Mouse (Mus musculus): Measurements from ENCODE around the gene Lcorl. TPM values are rescaled to one million over a fixed set of nuclear protein-coding genes. Genes with fewer than 3 reads are reported as not detected.

Lcorl gene
- 14.5 and 15.4 TPM in 2 replicates for polyA plus RNA-seq (2014; fragmentation: Nextera tagmentation; extraction: Ambion mirVana)

DNA sequence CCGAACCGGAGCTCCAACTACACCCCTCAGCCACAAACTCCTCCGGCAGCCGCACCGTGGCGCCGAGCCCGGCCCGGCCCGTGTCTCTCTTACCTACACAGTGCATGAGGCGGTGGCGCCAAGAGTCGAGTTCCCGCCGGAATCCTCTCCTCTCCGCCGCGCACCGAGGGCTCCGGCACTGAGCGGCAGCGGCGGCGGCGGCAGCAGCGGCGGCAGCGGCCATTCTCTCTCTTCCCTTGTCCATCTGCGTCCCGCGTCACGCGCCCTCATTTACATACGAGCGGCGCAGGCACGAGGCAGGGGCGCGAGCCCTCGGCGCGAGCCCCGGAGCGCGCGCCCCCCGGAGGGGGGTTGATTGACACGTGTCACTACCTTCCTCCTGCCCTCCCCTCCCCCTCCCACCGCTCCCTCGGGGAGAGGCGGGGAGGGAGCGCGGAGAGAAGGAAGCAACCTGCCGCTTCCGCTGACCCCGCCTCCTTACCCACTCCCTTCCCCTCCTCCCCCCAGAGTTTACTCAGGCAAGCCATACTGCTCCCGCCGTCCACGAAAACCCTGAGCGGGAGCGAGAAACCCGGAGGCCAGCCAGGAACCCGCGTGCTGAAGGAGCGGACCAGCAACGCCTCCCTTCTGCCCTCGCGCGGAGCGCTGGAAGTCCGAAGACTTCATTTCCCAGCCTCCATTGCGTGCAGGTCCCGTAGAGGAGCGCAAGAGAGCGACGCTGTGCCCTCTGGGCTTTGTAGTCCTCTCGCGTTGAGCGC lies at the start of gene Lcorl:
Gene Lcorl, minus strand, starts transcription at position 362 of the 758 bp plus-strand sequence.
- WGBS: under 1% methylated on average over 58 of the region's 79 CpGs
- H3K4me3 ChIP-seq (ENCODE audit: low read depth, low read length): peak within 1 kb of the TSS; percentile 97

DNA sequence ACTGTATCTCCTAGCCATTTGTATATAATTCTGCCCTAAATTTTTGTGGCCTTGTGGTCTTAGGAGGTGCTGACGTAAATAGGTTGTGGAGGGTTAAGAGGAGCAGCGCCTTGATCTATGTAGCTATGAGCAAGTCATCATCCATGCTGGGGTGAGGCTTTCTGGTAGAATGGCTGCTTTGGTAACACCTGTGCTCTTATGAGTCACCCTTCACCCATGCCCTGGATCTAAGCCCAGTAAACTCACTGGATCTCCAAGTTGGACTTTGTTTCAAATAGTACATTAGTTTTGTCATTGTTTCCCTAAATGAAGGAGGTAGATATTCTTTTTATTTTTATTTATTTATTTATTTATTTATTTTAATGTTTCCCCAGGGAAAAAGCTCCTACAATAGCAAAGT lies 47.3 kb upstream of the Lcorl start:
- no peak for ATAC-seq (replicated peaks; ENCODE audit: low FRiP score)
- Histone ChIP-seq H3K4me3 (ENCODE audit: low read depth, low read length) (no peak overlapping the region), H3K9me3 (ENCODE audit: control insufficient read depth, low read length) (no peaks in the 10 kb centered on the region), H3K36me3 (ENCODE audit: control insufficient read depth, insufficient read depth, low read length) (no peaks in the 10 kb centered on the region), H3K27ac (ENCODE audit: low read depth, low read length) (no peak overlapping the region), H3K4me2 (no peak overlapping the region), H3K4me1 (replicated peaks; ENCODE audit: control insufficient read depth, insufficient read depth, low read length) (no peaks in the 10 kb centered on the region), H3K27me3 (replicated peaks; ENCODE audit: control insufficient read depth, insufficient read depth, low read length) (no peaks in the 10 kb centered on the region), H3K9ac (ENCODE audit: low read depth, low read length) (no peak overlapping the region)
- WGBS: 81% methylated on average over 2 of the region's 2 CpGs
- DNase-seq (ENCODE audit: low spot score): no peak

More for the DNA sequence above, at the start of gene Lcorl:
- DNase-seq (ENCODE audit: low spot score) (peak; percentile 89), ATAC-seq (replicated peaks; ENCODE audit: low FRiP score) (peak; percentile 96)
- Histone ChIP-seq H3K4me2 (peak within 1 kb of the TSS; percentile 92), H3K27me3 (replicated peaks; ENCODE audit: control insufficient read depth, insufficient read depth, low read length) (no peaks in the 10 kb centered on the region), H3K27ac (ENCODE audit: low read depth, low read length) (peak within 1 kb of the TSS; percentile 97), H3K9me3 (ENCODE audit: control insufficient read depth, low read length) (no peaks in the 10 kb centered on the region), H3K9ac (ENCODE audit: low read depth, low read length) (peak within 1 kb of the TSS; percentile 93), H3K4me1 (replicated peaks; ENCODE audit: control insufficient read depth, insufficient read depth, low read length) (peaks cover 3% of the 10 kb centered on the region; the same call in 1 of the 2 replicates), H3K36me3 (ENCODE audit: control insufficient read depth, insufficient read depth, low read length) (no peaks in the 10 kb centered on the region)

DNA sequence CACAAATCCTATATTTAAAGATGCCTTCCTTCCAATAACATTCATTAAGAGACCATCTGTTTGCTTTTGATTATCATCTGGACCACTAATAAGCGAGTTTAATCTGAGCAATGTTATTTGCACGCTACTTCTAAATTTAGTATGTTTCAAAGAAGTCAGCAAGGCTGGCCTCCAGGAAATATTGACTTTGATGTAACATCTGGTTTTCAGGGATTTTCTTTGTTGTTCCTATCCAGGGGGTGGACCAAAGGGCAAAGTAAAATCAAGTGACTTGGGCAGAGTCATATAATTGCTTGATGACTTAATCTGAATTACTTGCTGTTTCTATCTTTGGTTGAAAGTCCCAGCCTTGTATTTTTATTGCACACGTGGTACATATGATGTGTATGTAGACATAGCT lies 45.8 kb upstream of the Lcorl start:
- no peaks in the 10 kb centered on the region for H3K36me3 ChIP-seq (ENCODE audit: control insufficient read depth, insufficient read depth, low read length)
- H3K4me3 ChIP-seq (ENCODE audit: low read depth, low read length): no peak overlapping the region
- no peak overlapping the region for H3K27ac ChIP-seq (ENCODE audit: low read depth, low read length)
- H3K4me2 ChIP-seq: no peak overlapping the region
- H3K4me1 ChIP-seq (replicated peaks; ENCODE audit: control insufficient read depth, insufficient read depth, low read length): no peaks in the 10 kb centered on the region
- DNase-seq (ENCODE audit: low spot score): no peak
- no peaks in the 10 kb centered on the region for H3K27me3 ChIP-seq (replicated peaks; ENCODE audit: control insufficient read depth, insufficient read depth, low read length)
- H3K9me3 ChIP-seq (ENCODE audit: control insufficient read depth, low read length): no peaks in the 10 kb centered on the region
- no peak for ATAC-seq (replicated peaks; ENCODE audit: low FRiP score)
- WGBS: 63% methylated on average over 3 of the region's 3 CpGs
- H3K9ac ChIP-seq (ENCODE audit: low read depth, low read length): no peak overlapping the region

DNA sequence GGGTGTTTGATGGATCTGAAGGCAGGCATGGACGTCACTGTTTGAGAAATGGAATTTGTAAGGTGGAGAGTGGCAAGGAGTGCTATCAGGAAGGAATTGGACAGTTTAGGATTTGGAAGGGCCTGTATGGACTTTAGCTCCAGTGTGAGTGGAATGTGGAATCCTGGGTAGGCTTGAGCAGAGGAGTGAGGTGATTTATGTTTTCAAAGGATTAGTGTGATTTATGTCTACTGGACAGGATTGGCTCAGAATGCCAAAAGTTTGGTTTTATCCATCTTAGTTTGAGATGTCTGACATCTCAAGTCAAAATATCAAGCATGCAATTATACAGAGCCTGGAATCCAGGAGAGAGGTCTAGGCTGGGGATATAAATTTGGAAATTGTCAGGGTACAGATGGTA lies 37.9 kb upstream of the Lcorl start:
- H3K9ac ChIP-seq (ENCODE audit: low read depth, low read length): no peak overlapping the region
- H3K27me3 ChIP-seq (replicated peaks; ENCODE audit: control insufficient read depth, insufficient read depth, low read length): no peaks in the 10 kb centered on the region
- 56% methylated on average over 1 of the region's 1 CpGs for WGBS
- H3K36me3 ChIP-seq (ENCODE audit: control insufficient read depth, insufficient read depth, low read length): no peaks in the 10 kb centered on the region
- no peak overlapping the region for H3K4me2 ChIP-seq
- no peaks in the 10 kb centered on the region for H3K9me3 ChIP-seq (ENCODE audit: control insufficient read depth, low read length)
- H3K27ac ChIP-seq (ENCODE audit: low read depth, low read length): no peak overlapping the region
- no peaks in the 10 kb centered on the region for H3K4me1 ChIP-seq (replicated peaks; ENCODE audit: control insufficient read depth, insufficient read depth, low read length)
- ATAC-seq (replicated peaks; ENCODE audit: low FRiP score) (no peak), DNase-seq (ENCODE audit: low spot score) (no peak)
- no peak overlapping the region for H3K4me3 ChIP-seq (ENCODE audit: low read depth, low read length)

DNA sequence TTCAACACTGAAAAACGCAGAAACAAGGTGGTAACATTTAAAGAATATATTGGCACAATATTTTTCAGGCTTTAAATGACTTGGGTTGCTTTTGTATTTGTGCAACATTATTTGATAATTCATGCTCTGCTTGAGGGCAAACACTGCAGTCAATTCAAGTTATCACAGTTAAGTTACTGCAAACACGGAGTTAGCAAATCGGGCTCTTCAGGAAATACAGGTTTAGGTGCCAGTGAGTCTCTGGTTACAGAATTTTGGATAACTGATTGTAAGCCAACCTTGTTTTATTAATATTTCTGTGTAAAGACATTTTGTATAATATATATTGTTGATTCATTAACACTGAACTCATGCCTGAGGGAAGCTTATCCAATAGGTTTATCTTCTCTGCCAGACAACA lies 36.3 kb upstream of the Lcorl start:
- H3K27ac ChIP-seq (ENCODE audit: low read depth, low read length): no peak overlapping the region
- WGBS: 83% methylated on average over 3 of the region's 3 CpGs
- H3K9me3 ChIP-seq (ENCODE audit: control insufficient read depth, low read length): no peaks in the 10 kb centered on the region
- DNase-seq (ENCODE audit: low spot score): no peak
- no peaks in the 10 kb centered on the region for H3K27me3 ChIP-seq (replicated peaks; ENCODE audit: control insufficient read depth, insufficient read depth, low read length)
- no peak for ATAC-seq (replicated peaks; ENCODE audit: low FRiP score)
- H3K4me1 ChIP-seq (replicated peaks; ENCODE audit: control insufficient read depth, insufficient read depth, low read length): no peaks in the 10 kb centered on the region
- H3K9ac ChIP-seq (ENCODE audit: low read depth, low read length): no peak overlapping the region
- H3K4me2 ChIP-seq: no peak overlapping the region
- H3K36me3 ChIP-seq (ENCODE audit: control insufficient read depth, insufficient read depth, low read length): no peaks in the 10 kb centered on the region
- H3K4me3 ChIP-seq (ENCODE audit: low read depth, low read length): no peak overlapping the region

DNA sequence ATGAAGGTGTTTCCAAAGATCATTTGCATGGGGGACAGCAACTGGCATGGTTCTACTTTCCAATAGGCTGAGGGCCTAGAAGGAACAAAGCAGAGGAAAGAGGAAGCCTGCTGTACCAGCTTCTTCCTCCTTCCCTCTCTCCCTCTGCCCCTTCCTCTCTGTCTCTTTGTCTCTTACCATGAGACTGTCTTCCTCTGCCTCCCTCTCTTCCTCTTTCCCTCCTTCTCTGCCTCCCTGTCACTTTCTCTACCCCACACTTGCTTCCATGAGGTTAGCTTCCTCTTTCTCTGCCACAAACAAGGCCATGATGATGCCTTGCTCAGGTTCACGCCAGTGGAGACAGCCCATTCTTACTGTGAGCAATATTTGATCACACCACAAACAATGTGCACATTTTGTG lies 18.9 kb upstream of the Lcorl start:
- DNase-seq (ENCODE audit: low spot score) (no peak), ATAC-seq (replicated peaks; ENCODE audit: low FRiP score) (no peak)
- Histone ChIP-seq H3K36me3 (ENCODE audit: control insufficient read depth, insufficient read depth, low read length) (no peaks in the 10 kb centered on the region), H3K4me1 (replicated peaks; ENCODE audit: control insufficient read depth, insufficient read depth, low read length) (no peaks in the 10 kb centered on the region), H3K9ac (ENCODE audit: low read depth, low read length) (no peak overlapping the region), H3K27ac (ENCODE audit: low read depth, low read length) (no peak overlapping the region), H3K4me3 (ENCODE audit: low read depth, low read length) (no peak overlapping the region), H3K27me3 (replicated peaks; ENCODE audit: control insufficient read depth, insufficient read depth, low read length) (no peaks in the 10 kb centered on the region), H3K4me2 (no peak overlapping the region), H3K9me3 (ENCODE audit: control insufficient read depth, low read length) (no peaks in the 10 kb centered on the region)
- 67% methylated on average over 1 of the region's 1 CpGs for WGBS

DNA sequence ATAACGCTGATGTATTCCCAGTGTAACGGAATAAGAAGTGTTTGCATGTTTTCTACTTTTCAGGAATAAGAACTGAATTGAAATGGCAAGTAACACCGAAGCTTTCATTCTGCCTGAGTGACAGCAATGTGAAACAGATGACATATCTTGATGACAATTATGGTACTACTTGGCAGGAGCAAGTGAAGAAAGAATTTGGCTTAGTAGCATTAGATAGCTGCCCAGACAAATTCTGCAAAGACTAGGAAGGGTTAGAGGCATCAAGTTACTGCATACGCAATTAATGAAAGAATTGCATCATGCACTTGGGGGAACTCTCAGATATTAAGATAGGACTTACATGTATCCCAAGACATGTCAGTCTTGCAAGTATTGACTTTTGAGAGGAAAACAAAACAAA lies 18.1 kb upstream of the Lcorl start:
- Histone ChIP-seq H3K36me3 (ENCODE audit: control insufficient read depth, insufficient read depth, low read length) (no peaks in the 10 kb centered on the region), H3K4me1 (replicated peaks; ENCODE audit: control insufficient read depth, insufficient read depth, low read length) (no peaks in the 10 kb centered on the region), H3K4me3 (ENCODE audit: low read depth, low read length) (no peak overlapping the region), H3K27ac (ENCODE audit: low read depth, low read length) (no peak overlapping the region), H3K4me2 (no peak overlapping the region), H3K9ac (ENCODE audit: low read depth, low read length) (no peak overlapping the region), H3K9me3 (ENCODE audit: control insufficient read depth, low read length) (no peaks in the 10 kb centered on the region), H3K27me3 (replicated peaks; ENCODE audit: control insufficient read depth, insufficient read depth, low read length) (no peaks in the 10 kb centered on the region)
- WGBS: 83% methylated on average over 4 of the region's 4 CpGs
- no peak for ATAC-seq (replicated peaks; ENCODE audit: low FRiP score)
- no peak for DNase-seq (ENCODE audit: low spot score)

DNA sequence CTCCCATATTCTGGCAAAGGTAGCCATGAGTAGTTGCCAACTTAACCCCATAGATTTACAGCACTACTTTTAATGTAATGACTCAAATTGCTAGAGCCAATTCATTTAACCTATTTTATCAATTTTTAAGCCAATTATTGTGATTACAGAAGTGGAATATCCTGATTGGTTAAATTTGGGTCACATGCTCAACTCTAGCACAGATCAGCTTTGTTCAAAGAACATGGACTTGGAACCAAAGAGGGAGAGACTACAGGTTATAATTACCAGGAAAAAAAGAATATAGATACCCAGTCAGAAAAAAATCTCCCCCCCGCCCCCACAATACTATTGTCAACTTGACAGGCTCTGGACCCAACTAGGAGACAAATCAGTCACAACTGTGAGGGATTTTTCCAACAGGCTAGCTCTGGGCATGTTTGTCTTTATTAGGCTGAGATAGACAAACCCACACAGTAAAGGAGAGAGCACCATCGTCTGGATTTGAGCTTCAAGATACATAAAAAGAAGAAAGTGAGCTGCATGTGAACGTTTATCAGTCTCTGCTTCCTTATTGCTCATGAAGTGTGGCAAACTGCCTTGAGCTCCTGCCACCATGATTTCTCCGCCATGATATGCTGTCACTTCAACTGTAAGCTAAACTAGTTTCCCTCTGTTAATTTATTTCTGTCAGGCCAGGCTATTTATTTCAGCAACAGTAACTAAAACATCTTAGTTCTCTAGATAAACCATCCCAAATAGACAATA lies 17.0 kb upstream of the Lcorl start:
- Histone ChIP-seq H3K4me3 (ENCODE audit: low read depth, low read length) (no peak overlapping the region), H3K27ac (ENCODE audit: low read depth, low read length) (no peak overlapping the region), H3K27me3 (replicated peaks; ENCODE audit: control insufficient read depth, insufficient read depth, low read length) (no peaks in the 10 kb centered on the region), H3K9me3 (ENCODE audit: control insufficient read depth, low read length) (no peaks in the 10 kb centered on the region), H3K9ac (ENCODE audit: low read depth, low read length) (no peak overlapping the region), H3K4me2 (no peak overlapping the region), H3K36me3 (ENCODE audit: control insufficient read depth, insufficient read depth, low read length) (no peaks in the 10 kb centered on the region), H3K4me1 (replicated peaks; ENCODE audit: control insufficient read depth, insufficient read depth, low read length) (no peaks in the 10 kb centered on the region)
- 74% methylated on average over 4 of the region's 4 CpGs for WGBS
- DNase-seq (ENCODE audit: low spot score): no peak
- no peak for ATAC-seq (replicated peaks; ENCODE audit: low FRiP score)
